Mouse (Mus musculus) cerebellum, postnatal 25 days (tissue): ENCODE measurements around the gene Pip5k1a.
"Not testable (repeated sequence)": the region's sequence is repeated elsewhere in the genome, so short reads cannot be mapped to it uniquely, and the experiment has no call there.

Experiments used
- DNase-seq, 2 experiments: peaks; one replicate each; pipeline ENCODE4 v3.0.0; 2021; ENCODE audit warnings: mixed read lengths in 2 of 2

Pip5k1a gene

DNA sequence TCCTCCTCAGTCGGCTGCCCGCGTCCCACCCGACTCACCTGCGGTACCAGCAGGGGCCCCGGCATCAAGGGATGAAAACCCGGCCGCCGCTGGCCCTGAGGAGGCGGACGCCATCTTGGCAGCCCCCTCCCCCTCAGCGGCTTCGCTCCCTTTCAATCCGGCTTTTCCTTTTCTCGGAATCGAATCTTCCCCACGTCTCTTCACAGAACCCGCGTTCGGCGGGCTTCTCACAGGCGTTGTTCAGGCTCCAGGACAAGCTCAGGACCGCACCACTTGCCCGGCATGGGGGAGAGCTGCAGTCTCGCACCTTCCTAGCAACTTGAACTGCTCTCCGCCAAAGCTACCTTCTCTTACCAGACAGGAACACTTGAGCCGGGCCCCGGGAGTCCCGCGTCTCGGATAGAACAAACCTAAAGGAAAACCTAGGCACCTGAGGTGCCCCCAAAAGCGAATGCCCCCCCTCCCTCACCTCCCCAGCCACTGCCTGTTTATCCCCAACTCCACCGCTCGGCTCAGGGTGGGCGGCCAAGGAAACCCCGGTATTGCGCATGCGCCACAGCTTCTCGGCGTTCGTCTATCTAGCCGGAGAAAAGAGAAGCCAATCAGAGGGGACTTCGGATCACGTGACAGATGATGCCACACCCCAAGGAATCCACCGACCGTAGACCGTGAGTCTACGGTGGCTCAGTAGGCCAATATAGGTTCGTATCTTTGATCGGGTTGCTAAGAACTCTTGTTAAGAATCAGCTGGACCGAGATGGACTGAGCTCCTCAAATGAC, at the start of gene Pip5k1a:
TSS of gene Pip5k1a (minus strand) at position 593 of the 780 bp plus-strand sequence.
- peak; percentile 96 to 98 for DNase-seq

- peak in 1 of 2 experiments; percentile 53 for DNase-seq
Measured at GRCm38 (mm10) chr3:95153874-95154273, 47.1 kb upstream of the Pip5k1a start.

GRCm38 (mm10) chr3:95147924-95148323, 41.2 kb upstream of the Pip5k1a start:
- DNase-seq, result no peak

- DNase-seq, result peak; percentile 96
Measured at GRCm38 (mm10) chr3:95142617-95143011, 35.9 kb upstream of the Pip5k1a start.

DNA sequence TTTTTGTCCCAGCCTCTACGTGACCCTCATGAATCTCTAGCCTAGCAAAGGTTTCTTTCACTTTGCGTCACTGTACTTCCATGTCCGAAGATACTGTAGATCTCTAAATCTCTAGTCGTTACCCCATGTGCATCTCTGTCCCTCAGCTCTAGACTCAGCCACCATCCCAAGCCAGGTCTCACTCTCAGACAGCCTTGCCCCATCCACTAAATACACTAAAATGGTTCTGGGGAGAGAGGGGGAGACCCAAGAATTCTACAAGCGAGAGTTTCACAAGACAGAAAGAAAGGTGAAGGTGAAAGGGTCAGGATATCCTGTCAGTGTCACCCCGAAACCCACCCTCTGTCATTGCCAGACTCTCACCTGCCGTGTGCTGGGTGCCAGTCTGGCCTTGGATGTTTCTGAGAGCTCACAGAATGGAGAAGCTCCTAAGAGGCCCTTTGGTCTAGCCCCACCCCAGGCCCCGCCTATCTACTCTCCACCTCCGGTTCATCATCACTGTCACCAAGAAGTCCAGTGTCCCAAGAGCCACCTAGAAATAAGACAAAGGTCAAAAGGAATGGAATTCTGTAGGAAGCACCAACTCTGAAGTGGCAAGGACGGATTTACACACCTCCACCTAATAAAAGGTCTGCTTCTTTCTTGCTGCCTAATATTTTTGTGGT, 35.4 kb upstream of the Pip5k1a start, which contains the start of gene Tnfaip8l2:
TSS of gene Tnfaip8l2 (minus strand) at position 409 of the 665 bp plus-strand sequence.
- no peak for DNase-seq

- no peak for DNase-seq
Measured at GRCm38 (mm10) chr3:95141474-95141873, 34.7 kb upstream of the Pip5k1a start.

DNA sequence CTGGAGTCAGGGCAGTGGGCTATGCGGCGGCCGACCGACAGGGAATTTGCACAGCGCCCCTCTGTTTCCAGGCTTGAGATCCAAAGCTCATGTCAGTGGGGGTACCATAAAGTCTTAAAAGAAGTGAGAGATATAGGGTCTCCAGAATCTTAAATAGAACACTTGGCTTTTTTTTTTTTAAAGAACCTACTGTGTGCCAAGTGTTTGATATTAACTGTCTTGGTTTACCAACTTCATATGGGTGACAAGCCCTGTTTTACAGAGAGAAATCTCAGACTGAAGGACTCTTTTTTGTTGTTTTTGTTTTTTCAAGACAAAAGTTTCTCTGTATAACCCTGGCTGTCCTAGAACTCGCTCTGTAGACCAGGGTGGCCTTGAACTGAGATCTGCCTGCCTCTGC, 34.1 kb upstream of the Pip5k1a start:
- DNase-seq, result no peak

DNA sequence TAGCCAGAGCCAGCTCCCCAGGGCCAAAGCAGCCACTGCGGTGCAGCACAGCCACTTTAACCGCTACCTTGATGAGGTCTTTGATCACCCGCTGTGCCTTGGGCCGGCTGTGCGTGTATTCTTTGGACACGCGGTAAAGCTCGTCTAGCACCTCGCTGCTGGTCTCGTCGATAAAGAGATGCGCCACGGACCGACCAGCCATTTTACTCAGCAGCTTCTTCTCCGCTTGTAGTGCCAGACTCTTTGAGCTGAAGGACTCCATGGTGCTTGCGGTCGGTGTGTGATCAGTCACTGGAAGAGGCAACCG, 33.5 kb upstream of the Pip5k1a start:
- peak; percentile 13 to 22 for DNase-seq

GRCm38 (mm10) chr3:95139586-95140288, 33.0 kb upstream of the Pip5k1a start:
- DNase-seq, result no peak

- DNase-seq, result no peak
Measured at GRCm38 (mm10) chr3:95136336-95136735, 29.6 kb upstream of the Pip5k1a start.

GRCm38 (mm10) chr3:95135433-95136052, 28.8 kb upstream of the Pip5k1a start:
- no peak for DNase-seq

DNA sequence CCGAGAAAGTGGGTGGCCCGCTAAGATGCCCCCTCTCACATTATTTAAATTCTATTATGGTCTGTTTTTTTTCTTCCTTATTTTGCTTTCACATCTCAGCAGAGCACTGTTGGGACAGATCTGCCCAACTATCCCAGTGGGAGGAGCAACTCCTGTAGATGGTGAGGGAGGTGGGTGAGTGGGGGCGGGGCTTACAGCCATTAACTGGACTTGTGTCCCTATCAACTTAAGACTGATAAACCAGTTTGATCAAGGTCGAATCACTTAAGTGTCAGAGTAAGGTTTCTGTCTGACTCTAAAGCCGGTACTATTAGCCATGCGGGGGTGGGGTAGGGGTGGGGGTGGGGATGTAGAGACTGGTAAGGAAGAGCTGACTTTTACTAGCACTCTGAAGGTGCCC, 28.3 kb upstream of the Pip5k1a start:
- peak; percentile 28 to 66 for DNase-seq

DNA sequence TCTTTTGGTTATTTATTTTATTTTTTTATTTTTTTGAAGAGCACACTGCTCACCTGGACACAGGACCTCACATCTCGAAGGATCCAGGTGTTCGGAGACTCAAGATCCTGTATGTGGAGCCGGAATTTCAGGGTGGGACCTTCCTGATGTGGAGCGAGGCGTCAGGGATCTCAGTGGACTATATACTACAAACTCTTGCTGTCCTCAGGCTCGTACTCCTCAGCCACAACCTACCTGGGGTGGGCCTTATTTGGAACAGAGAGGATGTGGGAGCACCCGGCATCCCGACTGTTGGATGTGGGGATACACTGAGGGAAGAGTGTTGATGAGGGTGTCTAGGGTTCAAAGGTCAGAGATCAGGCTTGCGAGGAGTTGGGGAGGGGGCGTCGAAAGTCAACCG, 27.4 kb upstream of the Pip5k1a start:
- not testable (repeated sequence) for DNase-seq

DNA sequence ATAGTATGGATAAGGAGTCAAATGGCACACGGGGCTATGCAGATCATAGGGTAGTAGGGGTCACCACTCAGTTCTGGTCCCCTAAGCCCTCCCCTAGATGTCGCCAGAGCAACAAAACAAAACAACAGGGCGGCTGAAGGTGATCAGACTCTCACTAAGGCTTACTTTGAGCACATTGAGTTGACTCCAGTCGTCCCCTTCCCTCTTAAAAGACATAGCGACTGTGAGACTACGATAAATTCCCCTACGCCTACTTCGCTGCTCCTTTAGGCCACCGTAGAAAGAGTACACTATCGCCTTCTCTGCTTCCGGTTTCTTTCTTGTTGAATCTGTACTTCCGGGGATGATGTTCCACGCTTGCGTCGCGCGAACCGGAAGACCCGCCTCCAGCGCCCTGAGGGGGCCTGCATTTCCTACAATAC, 27.0 kb upstream of the Pip5k1a start, which contains the start of the genes Scnm1 and Lysmd1:
TSS of gene Scnm1 (minus strand) at position 332 of the 422 bp plus-strand sequence.
TSS of gene Lysmd1 (plus strand) at position 409 of the 422 bp plus-strand sequence.
- DNase-seq, result peak; percentile 89 to 93

- peak in 1 of 2 experiments; percentile 21 for DNase-seq
Measured at GRCm38 (mm10) chr3:95133176-95133575, 26.4 kb upstream of the Pip5k1a start.

- DNase-seq, result not testable (repeated sequence)
Measured at GRCm38 (mm10) chr3:95132389-95132788, 25.7 kb upstream of the Pip5k1a start.

DNA sequence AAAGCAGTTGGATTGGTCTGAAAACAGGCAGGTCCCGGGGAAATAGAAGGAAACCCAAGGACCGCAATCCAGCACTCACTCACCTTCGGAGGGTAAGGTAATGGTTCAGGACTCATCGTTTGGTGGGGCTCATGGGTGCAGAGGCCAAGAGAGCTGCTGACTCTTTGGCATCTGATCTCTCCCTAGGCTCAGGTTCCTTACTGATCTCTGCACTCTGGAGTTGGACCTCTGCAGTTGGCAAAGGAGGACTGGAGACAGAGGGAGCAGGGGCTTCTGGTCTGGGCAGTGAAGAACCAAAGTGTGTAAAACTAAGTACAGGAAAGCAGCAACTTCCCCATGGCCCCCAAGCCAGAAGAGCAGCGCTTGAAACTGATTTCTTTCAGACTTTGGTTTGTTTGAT, 23.4 kb upstream of the Pip5k1a start:
- no peak for DNase-seq

DNA sequence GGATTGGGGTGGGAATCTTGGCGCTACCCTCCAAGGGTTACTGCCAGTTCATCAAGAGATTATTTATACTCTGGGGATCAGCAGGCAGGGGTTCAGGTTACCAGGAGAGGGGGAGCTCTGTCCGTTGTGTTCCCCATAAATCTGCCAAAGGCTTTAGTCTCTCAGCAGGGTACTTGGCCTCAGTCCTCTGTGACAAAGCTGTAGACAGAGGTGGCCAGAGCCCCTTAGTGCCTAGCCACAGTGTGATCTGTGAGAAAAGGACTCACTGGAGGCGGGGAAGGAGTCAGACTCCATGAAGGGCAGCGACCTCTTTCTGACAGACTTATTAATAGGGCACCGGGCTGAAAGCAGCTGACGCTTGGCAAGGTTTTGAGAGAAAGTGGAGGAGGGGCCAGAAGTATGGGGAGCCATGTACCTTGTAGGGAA, 22.5 kb upstream of the Pip5k1a start:
- DNase-seq, result peak; percentile 66 to 77

DNA sequence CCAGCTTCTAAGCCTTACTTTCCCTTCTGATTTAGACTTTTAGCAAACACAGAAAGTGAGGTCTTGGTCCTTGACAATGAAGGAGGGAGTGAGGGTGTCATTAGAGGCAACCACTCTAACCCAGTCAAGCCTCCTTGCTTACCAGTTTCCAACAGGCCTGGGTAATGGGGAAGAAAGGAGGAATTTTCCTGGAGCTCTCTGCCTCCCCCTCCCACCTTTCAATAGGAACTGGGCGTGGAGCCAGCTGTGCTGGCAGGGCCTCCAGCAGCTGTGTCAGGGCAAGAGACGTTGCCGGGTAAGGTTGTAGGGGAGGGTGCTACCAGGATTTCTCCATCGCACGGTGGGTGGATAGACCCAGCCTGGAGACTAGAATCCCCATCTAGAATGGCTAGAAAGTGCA, 18.2 kb upstream of the Pip5k1a start:
- peak in 1 of 2 experiments; percentile 39 for DNase-seq

DNA sequence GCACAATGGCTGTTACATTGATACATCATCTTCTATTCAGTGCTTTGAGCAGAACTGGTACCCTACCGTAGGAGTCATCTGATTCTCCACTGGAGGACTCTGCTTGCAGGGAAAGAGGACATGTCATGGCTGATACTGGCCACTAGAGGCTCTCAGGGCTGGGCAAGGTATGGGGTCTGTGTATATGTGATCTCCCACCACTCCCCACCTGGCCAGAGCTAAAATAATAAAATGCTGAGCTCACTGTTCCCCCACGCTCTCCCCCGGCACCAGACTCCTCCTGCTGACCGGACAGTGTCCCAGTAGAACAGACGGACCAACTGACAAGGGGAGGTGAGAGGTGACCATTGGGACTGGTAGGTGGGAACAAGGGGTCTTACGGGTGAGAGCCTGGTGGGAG, 17.5 kb upstream of the Pip5k1a start, which contains the start of gene Tmod4:
TSS of gene Tmod4 (plus strand) at position 231 of the 400 bp plus-strand sequence.
- no peak for DNase-seq

- DNase-seq, result no peak
Measured at GRCm38 (mm10) chr3:95121580-95121979, 14.8 kb upstream of the Pip5k1a start.

DNA sequence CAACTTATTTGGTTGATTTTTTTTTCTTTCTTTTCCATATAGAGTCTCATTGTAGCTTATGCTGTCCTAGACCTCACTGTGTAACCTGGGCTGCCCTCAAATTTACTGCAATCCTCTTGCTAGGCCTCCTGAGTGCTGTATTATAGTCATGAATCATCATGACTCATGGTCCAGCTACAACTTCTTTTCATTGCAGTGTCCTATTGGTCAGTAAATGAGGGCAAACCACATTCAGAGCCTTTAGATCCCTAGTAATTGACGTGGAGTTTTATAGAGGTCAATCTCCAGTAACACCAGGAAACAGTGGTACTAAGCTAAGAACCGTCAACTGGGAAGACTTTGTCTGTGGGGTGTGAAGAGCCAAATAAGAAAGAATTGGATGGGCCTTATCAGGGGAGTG, 11.0 kb upstream of the Pip5k1a start:
- no peak for DNase-seq

GRCm38 (mm10) chr3:95112760-95113159, 6.0 kb upstream of the Pip5k1a start:
- DNase-seq, result peak in 1 of 2 experiments; percentile 1
